Mouse (Mus musculus) heart, adult 9 months (tissue): Measurements from ENCODE around the gene Stat6.

Source experiments
- DNase-seq, 2 experiments: peaks; one replicate each; pipeline ENCODE4 v3.0.0; 2022; ENCODE audit warnings: low spot score in 2 of 2

Stat6 gene

DNA sequence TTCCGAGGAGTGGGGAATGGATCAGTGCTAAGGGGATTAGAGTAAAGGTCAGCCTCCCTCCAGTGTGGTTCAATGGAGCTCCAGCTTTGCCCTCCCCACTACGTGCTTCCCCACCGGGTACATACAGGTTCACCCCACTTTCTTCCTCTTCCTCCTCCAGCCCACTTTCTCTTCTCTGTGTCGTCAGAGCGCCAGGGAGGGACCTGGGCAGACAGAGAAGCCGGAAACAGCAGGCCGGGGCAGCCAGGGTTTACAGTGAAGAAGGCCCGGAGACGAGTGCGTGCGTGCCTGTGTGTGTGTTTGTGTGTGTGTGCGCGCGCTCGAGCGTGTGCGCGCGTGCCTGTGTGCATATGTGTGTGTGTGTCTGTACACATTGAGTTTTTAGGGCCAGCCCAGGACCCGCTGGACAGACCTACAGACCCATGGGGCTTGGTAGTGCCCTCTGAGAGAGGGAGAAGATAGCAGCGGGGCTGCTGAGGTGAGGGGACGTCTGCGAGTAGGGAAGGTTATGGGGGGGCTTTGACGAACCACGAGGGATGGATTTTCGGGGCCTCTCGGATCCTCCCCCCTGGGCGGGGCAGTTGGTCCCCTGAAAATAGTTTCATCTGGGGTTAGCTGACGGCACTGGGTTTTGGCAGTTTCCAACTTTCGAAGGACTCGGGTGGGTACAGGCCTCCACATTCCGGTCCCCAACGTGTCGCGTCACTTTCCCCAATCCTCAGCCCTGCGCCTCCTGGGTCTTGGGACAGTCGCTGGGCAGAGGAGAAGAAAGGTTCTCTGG lies at the start of gene Stat6:
Stat6 (plus strand) TSS at position 215 of the 781 bp plus-strand sequence.
- DNase-seq = peak; percentile 87 to 90

GRCm38 (mm10) chr10:127594405-127594804 lies 48.4 kb upstream of the Stat6 start:
- peak; percentile 73 to 79 for DNase-seq

GRCm38 (mm10) chr10:127594930-127595715 lies 47.7 kb upstream of the Stat6 start:
- no peak for DNase-seq

GRCm38 (mm10) chr10:127596321-127596941 lies 46.4 kb upstream of the Stat6 start:
- peak in 1 of 2 experiments; percentile 72 for DNase-seq

DNA sequence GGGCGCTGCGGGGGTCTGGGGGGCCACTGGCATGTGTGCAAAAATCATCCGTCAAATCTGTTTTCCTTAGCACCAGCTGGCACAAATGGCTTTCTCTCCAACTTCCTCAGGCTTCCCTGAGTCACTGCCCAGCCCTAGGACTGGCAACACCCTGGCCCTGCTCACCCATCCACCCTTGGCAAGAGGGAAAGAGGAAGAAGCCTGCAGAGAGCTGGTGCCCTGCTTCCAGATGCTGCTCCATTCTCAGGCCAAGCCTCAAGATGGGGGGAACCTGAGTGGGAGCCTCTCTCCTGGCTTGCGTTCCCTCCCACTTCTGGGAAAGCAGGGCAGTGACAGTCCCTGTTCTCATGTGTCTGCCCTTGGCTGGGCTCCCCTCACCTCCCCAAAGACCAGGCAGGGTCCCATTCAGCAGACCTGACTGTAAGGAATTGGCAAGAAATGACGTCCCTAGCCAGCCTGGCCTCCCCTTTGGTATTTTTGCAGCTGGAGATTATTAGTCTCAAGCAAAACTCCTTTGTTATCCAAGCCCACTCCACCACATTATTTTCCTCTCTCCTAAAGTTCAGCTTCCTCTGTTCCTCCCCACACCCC lies 45.4 kb upstream of the Stat6 start:
- DNase-seq = peak in 1 of 2 experiments; percentile 51

GRCm38 (mm10) chr10:127598607-127599006 lies 44.2 kb upstream of the Stat6 start:
- DNase-seq = no peak

DNA sequence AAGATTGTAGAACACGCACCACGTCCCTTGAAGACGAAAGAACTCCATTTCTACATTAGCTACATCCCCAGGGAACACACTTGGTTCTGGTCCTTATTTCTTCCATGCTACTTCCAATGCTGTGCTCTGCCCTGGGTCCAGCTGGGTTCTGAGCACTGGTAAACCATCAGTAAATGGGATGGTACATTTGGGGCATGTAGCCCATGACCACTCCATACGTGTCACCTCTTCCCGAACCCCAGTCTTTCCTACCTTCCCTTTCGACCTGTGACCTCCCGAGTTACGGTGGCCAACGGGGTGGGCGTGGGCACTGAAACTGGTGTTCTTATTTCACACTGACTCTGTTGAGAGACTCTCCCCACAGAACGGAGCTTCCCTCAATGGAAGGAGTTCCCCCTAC lies 43.5 kb upstream of the Stat6 start:
- DNase-seq = no peak

DNA sequence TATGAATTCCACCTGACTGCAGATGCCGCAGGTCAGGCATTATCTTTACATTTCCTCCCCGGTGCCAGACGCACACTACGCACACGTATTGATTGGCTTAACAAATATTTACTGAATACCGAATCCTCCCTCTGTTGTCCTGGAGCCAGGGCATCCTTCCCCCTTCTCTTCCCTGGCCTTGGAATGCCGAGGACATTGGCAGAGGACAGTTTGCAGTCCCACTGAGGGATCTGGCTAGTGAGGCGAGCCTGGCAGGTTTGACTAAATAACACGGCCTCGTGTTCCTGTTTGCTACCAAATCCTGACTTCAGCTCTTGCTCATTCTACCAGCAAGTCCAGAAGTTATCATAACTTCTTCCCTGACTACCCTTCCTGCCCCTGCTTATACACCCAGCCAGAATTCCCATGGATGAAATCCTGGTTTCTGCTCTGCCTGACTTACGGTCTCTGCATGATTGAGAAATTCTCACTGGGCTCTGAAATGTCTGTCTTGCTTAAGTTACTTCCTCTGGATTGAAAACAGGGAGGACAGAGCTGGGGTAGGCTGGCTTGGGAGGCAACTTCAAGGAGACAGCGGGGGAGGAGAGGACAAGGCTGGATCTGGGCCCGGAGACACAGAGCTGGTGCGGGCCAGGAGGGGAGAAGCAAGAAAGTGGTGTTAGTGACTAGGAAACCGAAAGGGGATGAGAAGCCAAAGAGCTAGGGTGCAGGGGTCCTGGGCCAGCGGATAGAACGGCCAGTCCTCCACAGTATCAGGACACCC lies 42.8 kb upstream of the Stat6 start:
- peak; percentile 88 to 89 for DNase-seq

DNA sequence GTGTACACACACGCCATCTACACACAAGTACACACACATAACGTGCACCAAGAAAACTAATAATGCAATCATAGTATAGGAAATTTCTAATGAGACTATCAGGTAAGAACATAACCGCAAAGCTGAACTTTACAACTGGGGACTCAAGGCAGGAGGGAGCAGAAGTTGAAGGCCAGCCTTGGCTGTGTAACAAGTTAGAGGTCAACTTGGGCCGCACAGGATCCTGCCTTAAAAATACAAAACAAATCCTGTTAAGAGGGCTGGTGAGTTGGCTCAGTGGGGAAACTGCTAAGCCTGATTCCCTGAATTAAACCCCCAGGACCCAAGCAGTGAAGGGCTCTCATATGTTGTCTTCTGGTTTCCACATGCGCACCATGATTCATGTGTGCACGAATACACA lies 40.6 kb upstream of the Stat6 start:
- DNase-seq = no peak

GRCm38 (mm10) chr10:127603437-127604371 lies 39.1 kb upstream of the Stat6 start:
- no peak for DNase-seq

- peak; percentile 73 to 78 for DNase-seq
These were observed 38.1 kb upstream of the Stat6 start for GRCm38 (mm10) chr10:127604465-127605250.

- DNase-seq = no peak
These were observed 37.6 kb upstream of the Stat6 start for GRCm38 (mm10) chr10:127605251-127605547.

DNA sequence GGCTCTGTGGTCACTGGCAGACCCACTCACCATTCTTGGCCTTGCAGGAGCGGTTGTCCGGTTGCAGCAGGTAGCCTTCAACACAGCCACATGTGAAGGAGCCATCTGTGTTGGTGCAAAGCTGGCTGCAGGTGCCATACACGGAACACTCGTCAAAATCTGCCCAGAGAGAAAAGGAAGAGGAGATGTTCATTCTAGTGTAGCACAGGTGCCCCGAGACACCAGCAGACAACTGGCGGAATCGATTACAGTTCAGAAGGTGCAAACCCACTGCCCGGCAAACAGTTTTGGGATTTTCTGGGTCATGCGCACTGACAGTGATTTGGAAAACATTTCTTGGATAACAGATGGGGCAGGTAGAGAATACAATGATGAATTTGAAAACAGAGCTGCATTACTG lies 37.0 kb upstream of the Stat6 start:
- no peak for DNase-seq

DNA sequence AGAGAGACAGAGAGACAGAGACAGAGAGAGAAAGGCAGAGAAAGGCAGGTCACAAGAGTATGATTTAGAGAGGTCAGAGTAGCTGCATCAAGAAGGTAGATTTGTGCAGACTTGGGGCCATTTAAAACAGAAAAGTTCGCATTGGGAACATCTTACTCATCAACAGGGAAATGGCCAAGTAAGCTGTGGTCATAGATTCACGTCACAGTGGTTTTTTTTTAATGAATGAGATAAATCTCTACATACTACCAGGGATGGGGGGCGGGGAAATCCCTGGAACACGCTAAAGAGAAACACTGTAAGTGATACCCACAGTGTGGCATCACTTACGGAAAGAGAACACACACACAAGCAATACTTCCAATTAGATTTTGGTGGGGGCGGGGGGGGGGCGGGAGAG lies 35.7 kb upstream of the Stat6 start:
- no peak for DNase-seq

DNA sequence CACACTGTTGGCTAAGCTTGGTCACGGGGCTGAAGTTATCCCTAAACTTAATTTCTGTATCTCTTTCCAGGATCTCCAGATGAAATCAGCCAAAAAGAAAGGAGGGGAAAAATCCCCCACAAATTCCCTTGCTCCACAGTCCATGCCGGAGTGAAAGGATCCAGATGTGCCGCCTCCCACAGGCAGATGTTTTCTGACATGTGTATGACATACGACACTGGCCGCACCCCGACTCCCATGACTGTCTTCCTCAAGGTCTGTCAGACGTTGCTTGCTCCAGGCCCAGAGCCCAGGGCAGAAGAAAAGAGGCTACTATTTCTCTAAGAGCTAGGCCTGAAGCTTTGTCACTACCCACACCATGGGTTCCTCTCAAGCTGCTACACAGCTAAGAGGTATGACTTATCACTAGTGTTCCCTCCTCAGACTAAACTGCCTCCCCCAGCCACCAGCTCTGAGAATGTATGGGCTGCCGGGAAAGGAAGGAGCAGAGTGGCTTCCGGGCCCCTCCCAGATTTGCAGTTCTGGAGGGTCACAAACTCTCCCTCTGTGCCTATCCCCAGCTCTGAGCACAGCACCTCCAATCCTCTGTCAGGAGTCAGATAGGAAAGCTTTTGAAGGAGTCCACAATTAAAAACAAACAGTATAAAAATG lies 33.2 kb upstream of the Stat6 start:
- no peak for DNase-seq

- DNase-seq = no peak
These were observed 32.7 kb upstream of the Stat6 start for GRCm38 (mm10) chr10:127610066-127610415.

DNA sequence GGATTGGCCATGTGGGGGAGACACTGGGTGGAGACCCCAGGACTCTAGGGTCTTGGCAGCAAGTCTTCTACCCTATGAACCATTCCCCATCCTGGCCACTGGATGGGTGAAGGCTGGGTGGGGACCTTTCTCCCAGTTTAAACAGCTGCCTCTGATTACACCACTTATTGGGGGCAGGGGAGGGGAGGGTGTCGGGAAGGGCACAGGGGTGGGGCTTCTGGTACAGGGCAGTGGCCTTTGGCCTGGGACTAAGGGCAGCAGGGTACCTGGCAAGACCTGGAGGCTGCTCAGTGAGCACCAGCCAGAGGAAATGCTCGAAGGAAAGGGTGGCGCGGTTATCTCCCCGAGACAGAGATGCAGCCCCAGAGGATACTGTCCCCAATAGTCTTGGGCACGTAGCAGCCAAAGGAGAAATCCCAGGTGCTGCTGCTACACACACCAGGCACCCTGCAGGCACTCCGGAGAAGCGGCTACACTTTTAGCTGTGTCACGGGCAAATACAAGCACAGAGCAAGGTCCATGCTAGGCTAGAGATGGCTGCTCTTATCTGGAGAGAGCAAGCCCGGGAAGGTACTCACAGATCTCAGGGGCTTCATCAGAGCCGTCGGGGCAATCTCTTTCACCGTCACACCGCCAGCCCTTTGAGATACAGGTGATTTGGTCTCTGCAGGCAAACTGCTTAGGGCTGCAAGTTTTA lies 30.6 kb upstream of the Stat6 start:
- no peak for DNase-seq

DNA sequence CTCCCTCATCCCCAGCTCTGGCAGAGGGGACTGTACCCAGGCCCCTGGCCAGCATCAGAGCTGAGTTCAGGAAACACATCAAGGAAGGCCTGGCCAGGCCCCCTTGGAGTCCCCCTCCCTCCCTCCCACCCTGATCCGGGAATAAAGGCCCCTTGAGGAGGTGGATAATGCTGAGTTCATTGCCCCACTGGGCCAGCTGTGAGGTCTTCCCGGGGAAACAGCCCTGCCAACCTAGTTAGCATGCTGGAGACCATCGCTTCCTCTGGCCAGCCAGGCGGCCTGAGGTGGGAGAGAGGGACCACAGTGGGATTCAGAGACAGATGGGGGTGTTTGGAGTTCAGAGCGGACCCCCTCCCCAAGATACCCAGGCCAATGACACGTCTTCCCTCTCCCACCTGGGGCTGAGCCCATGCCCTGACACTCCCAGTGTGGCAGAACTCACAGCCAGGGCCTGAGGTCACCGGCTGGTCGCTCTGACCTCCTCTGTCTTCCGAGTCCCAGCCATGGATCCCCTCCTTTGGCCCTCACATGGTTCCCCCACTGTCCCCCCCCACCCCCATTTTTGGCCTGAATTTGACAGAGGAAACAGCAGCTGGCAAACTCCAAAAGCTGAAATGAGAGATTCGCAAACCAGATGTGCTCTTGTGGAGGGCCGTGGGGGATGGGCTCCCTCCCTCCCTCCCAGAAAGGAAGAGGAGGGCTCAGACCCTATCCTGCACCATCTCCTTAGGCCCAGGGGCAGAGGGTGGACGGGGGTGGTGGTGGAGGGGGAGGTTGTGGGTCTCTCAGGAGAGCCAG lies 28.4 kb upstream of the Stat6 start:
- no peak for DNase-seq
